Mouse (Mus musculus): ENCODE results near the gene Actg1. TPM values are rescaled to one million over a fixed set of nuclear protein-coding genes. Genes with fewer than 3 reads are reported as not detected.

Actg1 gene
- total and polyA plus RNA-seq, 2 experiments, result 68.0 to 158 TPM

- H3K36me3 ChIP-seq (ENCODE audit: control insufficient read depth, insufficient read depth, low read length), result no peaks in the 10 kb centered on the region
- H3K27me3 ChIP-seq (ENCODE audit: control insufficient read depth, insufficient read depth, low read length), result no peaks in the 10 kb centered on the region
- TF ChIP-seq POLR2A (IDR thresholded peaks at IDR 0.05; ENCODE audit: extremely low read depth, insufficient read depth, low read length), result no peak
- peak; percentile 90 for TF ChIP-seq CTCF (IDR thresholded peaks at IDR 0.05; ENCODE audit: low read depth, low read length)
- no peaks in the 10 kb centered on the region for H3K79me2 ChIP-seq (ENCODE audit: control insufficient read depth, insufficient read depth, low read length)
- H3K4me3 ChIP-seq (ENCODE audit: insufficient read depth, low read depth, low read length), result no peak overlapping the region
- no peak for DNase-seq (ENCODE audit: extremely low read depth, low read depth, low spot score)
- no peak overlapping the region for H3K9ac ChIP-seq (ENCODE audit: low read depth, low read length)
- 0 out of 2 replicates have a peak, but pooled peaks cover 2% of the 10 kb centered on the region for H3K4me1 ChIP-seq (ENCODE audit: control insufficient read depth, insufficient read depth, low read length)
- WGBS, result 50% methylated on average over 8 of the region's 8 CpGs
- H3K27ac ChIP-seq (replicated peaks; ENCODE audit: insufficient read depth, low read depth, low read length), result no peak overlapping the region
These were observed 21.3 kb upstream of the Actg1 start for GRCm38 (mm10) chr11:120369656-120370055.

DNA sequence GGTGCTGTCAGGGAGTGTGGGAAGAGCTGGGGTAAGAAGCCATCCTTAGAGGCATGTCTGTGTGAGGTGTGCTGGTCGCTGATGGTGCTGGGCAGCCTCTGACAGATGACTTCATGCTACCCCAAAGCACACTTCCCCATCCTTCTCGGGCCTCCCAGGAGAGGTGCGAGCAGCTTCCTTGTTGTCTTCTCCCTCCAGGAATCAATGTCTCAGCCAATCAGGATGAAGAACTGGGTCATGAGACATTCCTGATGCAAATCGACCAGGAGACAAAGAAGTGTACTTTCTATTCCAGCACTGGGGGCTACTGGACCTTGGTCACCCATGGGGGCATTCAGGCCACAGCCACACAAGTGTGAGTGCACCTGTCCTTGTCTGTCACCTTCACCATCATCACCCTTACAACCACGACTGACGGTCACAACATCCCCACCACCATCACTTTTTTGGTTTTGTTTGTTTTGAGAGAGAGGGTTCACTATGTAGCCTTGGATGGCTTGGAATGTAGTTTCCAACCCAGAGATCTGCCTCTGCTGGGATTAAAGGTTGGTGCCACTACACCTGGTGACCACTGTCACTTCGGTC is 18.2 kb upstream of the Actg1 start:
- H3K36me3 ChIP-seq (ENCODE audit: control insufficient read depth, insufficient read depth, low read length), result no peaks in the 10 kb centered on the region
- 0 out of 2 replicates have a peak, but pooled peaks cover 2% of the 10 kb centered on the region for H3K4me1 ChIP-seq (ENCODE audit: control insufficient read depth, insufficient read depth, low read length)
- H3K9ac ChIP-seq (ENCODE audit: low read depth, low read length), result no peak overlapping the region
- TF ChIP-seq POLR2A (IDR thresholded peaks at IDR 0.05; ENCODE audit: extremely low read depth, insufficient read depth, low read length), result no peak
- no peak for TF ChIP-seq CTCF (IDR thresholded peaks at IDR 0.05; ENCODE audit: low read depth, low read length)
- no peaks in the 10 kb centered on the region for H3K79me2 ChIP-seq (ENCODE audit: control insufficient read depth, insufficient read depth, low read length)
- no peak overlapping the region for H3K27ac ChIP-seq (replicated peaks; ENCODE audit: insufficient read depth, low read depth, low read length)
- no peak for DNase-seq (ENCODE audit: extremely low read depth, low read depth, low spot score)
- 43% methylated on average over 7 of the region's 7 CpGs for WGBS
- no peaks in the 10 kb centered on the region for H3K27me3 ChIP-seq (ENCODE audit: control insufficient read depth, insufficient read depth, low read length)
- H3K4me3 ChIP-seq (ENCODE audit: insufficient read depth, low read depth, low read length), result no peak overlapping the region

GRCm38 (mm10) chr11:120362891-120363290 is 14.5 kb upstream of the Actg1 start:
- no peak overlapping the region for H3K27ac ChIP-seq (replicated peaks; ENCODE audit: insufficient read depth, low read depth, low read length)
- H3K4me3 ChIP-seq (ENCODE audit: insufficient read depth, low read depth, low read length), result no peak overlapping the region
- no peak overlapping the region for H3K9ac ChIP-seq (ENCODE audit: low read depth, low read length)
- 86% methylated on average over 6 of the region's 6 CpGs for WGBS
- no peaks in the 10 kb centered on the region for H3K79me2 ChIP-seq (ENCODE audit: control insufficient read depth, insufficient read depth, low read length)
- no peaks in the 10 kb centered on the region for H3K27me3 ChIP-seq (ENCODE audit: control insufficient read depth, insufficient read depth, low read length)
- no peaks in the 10 kb centered on the region for H3K36me3 ChIP-seq (ENCODE audit: control insufficient read depth, insufficient read depth, low read length)
- DNase-seq (ENCODE audit: extremely low read depth, low read depth, low spot score), result no peak
- TF ChIP-seq CTCF (IDR thresholded peaks at IDR 0.05; ENCODE audit: low read depth, low read length), result no peak
- no peak for TF ChIP-seq POLR2A (IDR thresholded peaks at IDR 0.05; ENCODE audit: extremely low read depth, insufficient read depth, low read length)
- H3K4me1 ChIP-seq (ENCODE audit: control insufficient read depth, insufficient read depth, low read length), result no peaks in the 10 kb centered on the region

DNA sequence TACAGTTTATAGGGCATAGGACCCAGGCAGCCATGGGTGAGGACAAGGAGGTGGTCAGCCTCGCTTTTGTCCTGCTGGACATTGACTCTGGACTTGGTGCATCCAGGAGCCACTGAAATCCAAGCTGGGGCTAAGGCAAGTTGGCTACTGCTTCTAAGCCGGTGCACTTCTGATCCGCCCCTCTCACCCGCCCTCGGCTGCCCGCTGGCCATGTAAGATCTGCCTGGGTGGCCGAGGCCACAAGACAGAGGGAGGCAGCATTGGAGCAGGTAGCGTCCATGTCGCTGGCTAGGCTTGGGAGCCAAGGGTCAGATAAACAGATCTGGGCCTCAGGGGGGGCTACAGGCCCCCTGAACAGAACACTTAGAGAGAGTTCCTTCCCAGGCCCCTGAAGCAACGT is 13.0 kb upstream of the Actg1 start, which contains the start of gene Fscn2:
Gene Fscn2, plus strand, starts transcription at position 240 of the 400 bp plus-strand sequence.
- TF ChIP-seq CTCF (IDR thresholded peaks at IDR 0.05; ENCODE audit: low read depth, low read length), result no peak
- no peak for TF ChIP-seq POLR2A (IDR thresholded peaks at IDR 0.05; ENCODE audit: extremely low read depth, insufficient read depth, low read length)

DNA sequence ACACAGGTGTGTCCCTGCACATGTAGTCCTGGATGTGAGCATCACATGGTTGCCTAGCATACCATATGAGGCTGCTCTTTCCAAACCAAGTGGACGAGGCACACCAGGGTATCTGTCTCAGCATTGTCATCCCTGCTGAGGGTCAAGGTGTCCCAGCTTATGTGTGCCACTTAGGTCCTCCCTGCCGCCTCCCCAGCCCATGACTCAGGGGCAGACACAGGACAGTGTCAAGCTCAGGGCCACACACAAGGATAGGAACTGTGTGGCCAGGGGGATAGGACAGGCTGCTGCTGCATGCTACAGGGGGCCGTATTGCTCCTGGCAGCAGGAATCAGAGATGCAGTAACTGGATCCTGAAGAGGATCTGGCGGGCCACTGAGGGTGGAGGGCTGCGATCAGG is 12.4 kb upstream of the Actg1 start:
- Histone ChIP-seq H3K79me2 (ENCODE audit: control insufficient read depth, insufficient read depth, low read length) (no peaks in the 10 kb centered on the region), H3K27ac (replicated peaks; ENCODE audit: insufficient read depth, low read depth, low read length) (no peak overlapping the region), H3K36me3 (ENCODE audit: control insufficient read depth, insufficient read depth, low read length) (no peaks in the 10 kb centered on the region), H3K9ac (ENCODE audit: low read depth, low read length) (no peak overlapping the region), H3K27me3 (ENCODE audit: control insufficient read depth, insufficient read depth, low read length) (no peaks in the 10 kb centered on the region), H3K4me3 (ENCODE audit: insufficient read depth, low read depth, low read length) (no peak overlapping the region), H3K4me1 (ENCODE audit: control insufficient read depth, insufficient read depth, low read length) (no peaks in the 10 kb centered on the region)
- no peak for TF ChIP-seq POLR2A (IDR thresholded peaks at IDR 0.05; ENCODE audit: extremely low read depth, insufficient read depth, low read length)
- TF ChIP-seq CTCF (IDR thresholded peaks at IDR 0.05; ENCODE audit: low read depth, low read length), result no peak
- 94% methylated on average over 5 of the region's 5 CpGs for WGBS
- DNase-seq (ENCODE audit: extremely low read depth, low read depth, low spot score), result no peak

More for the DNA sequence above, 13.0 kb upstream of the Actg1 start, which contains the start of gene Fscn2:
- H3K4me1 ChIP-seq (ENCODE audit: control insufficient read depth, insufficient read depth, low read length), result no peaks in the 10 kb centered on the region
- WGBS, result 92% methylated on average over 10 of the region's 10 CpGs
- no peak within 1 kb of the TSS for H3K27ac ChIP-seq (replicated peaks; ENCODE audit: insufficient read depth, low read depth, low read length)
- H3K79me2 ChIP-seq (ENCODE audit: control insufficient read depth, insufficient read depth, low read length), result no peaks in the 10 kb centered on the region
- no peaks in the 10 kb centered on the region for H3K36me3 ChIP-seq (ENCODE audit: control insufficient read depth, insufficient read depth, low read length)
- no peaks in the 10 kb centered on the region for H3K27me3 ChIP-seq (ENCODE audit: control insufficient read depth, insufficient read depth, low read length)
- H3K9ac ChIP-seq (ENCODE audit: low read depth, low read length), result no peak within 1 kb of the TSS
- DNase-seq (ENCODE audit: extremely low read depth, low read depth, low spot score), result no peak
- no peak within 1 kb of the TSS for H3K4me3 ChIP-seq (ENCODE audit: insufficient read depth, low read depth, low read length)

DNA sequence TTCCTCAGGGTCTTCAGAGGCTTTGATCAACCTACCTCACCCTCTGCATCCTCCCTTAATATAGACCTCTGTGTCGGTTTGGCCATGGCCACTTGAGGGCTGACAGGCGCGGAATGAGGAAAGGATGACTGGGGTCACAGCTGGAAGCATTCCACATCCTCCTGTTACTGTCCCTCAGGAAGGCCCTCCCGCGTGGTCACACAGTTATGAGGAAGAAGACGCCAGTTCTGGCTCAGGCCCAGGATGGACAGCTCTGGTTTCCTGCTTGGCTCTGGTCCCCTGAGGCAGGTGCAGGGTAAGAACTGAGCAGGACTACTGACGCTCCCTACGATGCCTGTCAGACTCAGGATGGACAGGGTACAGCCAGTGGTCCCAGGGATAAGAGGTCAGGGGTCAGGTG is 11.7 kb upstream of the Actg1 start:
- Histone ChIP-seq H3K36me3 (ENCODE audit: control insufficient read depth, insufficient read depth, low read length) (no peaks in the 10 kb centered on the region), H3K27ac (replicated peaks; ENCODE audit: insufficient read depth, low read depth, low read length) (no peak overlapping the region), H3K9ac (ENCODE audit: low read depth, low read length) (no peak overlapping the region), H3K79me2 (ENCODE audit: control insufficient read depth, insufficient read depth, low read length) (no peaks in the 10 kb centered on the region), H3K27me3 (ENCODE audit: control insufficient read depth, insufficient read depth, low read length) (no peaks in the 10 kb centered on the region), H3K4me3 (ENCODE audit: insufficient read depth, low read depth, low read length) (no peak overlapping the region), H3K4me1 (ENCODE audit: control insufficient read depth, insufficient read depth, low read length) (no peaks in the 10 kb centered on the region)
- no peak for TF ChIP-seq CTCF (IDR thresholded peaks at IDR 0.05; ENCODE audit: low read depth, low read length)
- TF ChIP-seq POLR2A (IDR thresholded peaks at IDR 0.05; ENCODE audit: extremely low read depth, insufficient read depth, low read length), result no peak
- 68% methylated on average over 8 of the region's 8 CpGs for WGBS
- no peak for DNase-seq (ENCODE audit: extremely low read depth, low read depth, low spot score)
